Mouse (Mus musculus) regulatory T cell (primary cell): Measurements from ENCODE around the gene Gm10234.

Source experiments
- in situ Hi-C: fragments of 300-600 bp; cut with MboI, MseI; formaldehyde crosslinking; loops from one replicate; pipeline ENCODE4 v1.15.1; 2025; ENCODE audit warnings: high pct_unique_total_duplicates

The Gm10234 gene

DNA sequence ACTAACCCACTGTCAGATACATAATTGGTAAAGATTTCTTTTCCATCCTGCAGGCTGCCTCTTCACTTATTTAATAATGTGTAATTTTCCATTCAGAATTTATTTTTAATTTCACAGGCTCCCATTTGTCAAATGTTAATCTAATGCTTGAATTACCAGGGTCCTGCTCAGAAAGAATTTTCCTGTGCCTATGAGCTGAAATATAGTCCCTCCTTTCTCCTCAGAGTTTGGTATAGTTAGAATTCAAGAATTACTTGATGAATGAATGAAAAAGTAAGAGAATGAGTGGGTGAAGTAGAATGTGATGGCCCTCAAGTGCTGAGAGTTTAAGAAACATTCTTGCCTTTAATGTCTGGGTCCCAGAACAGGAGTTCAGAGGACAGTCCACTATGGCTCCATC, at the start of gene Gm10234:
Gene Gm10234 (plus strand): TSS at position 301 of the 400 bp plus-strand sequence.
- in situ Hi-C loops = no loop called here

DNA sequence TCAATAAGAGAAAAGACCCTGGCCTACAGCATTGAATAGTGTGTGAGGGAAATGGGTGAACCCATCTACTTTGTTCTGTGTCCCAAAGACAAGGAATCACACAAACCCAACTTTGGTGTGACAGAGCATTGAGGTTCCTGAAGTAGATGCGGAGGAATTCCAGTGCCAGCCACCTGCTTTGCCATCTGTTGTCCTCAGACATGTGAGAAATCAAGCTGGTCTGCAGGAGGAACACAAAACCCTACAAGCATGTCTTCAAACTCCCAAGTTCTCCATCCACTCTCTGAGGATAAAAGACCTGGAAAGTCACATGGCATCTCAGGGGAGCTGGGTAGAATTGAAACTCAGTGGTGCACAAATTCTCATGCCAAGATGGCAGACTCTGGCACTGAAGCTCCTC, 44.3 kb upstream of the Gm10234 start:
- in situ Hi-C loops = no loop called here

DNA sequence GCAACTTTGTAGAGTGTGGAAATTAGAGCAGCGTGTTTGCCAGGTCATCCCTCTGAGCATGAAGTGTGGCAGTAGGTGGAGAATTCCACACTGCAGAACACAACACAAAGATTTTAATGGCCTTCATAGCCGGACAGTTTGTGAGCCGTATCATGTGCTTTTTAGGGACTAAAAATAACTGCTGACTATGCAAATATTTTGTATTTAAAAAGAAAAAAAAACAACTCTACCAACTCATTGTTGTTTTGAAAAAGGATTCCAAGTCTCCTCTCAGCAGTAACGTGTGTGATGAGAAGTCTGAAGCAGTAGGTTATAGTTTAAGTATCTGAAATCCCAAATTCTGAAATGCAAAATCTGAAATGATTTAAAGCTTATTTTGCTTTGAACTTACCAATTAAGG, 25.9 kb upstream of the Gm10234 start:
- in situ Hi-C loops = no loop called here

DNA sequence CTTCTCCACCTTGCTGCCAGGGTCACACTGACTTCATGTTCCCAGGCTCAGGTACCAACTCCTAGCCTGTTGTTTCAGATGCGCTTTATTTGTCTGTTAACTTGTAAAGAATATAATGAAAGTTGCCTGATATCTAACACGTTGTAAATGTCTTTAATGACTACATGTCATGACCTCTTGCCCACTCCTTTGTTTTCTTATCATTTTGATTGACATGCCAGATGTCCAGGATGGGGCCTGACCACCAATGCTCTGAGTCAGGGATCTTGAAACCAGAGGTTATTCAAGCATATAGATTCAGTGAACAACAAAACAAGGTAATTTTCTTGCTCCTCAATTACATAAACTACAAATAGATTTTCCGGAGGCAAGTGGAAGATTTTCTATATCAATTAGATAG, 23.5 kb upstream of the Gm10234 start:
- in situ Hi-C loops = no loop called here

DNA sequence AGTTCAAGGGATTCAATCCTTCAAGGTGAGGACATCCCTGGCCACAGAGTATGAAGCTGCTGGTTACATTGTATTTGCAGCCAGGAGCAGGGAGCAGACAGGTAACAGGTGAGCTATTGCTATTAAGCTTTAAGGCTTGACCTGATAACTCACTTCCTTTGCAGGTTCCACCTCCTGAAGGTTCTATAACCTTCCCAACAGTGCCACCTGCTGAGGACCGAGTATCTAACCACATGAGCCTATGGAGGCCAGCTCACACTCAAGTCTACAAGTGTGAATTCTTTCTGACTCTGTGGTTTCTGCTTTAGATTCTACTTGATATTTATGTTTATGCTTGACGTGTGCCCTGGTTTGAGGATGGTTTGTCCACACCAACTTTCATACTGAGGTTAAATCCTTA, 21.3 kb upstream of the Gm10234 start:
- in situ Hi-C loops = no loop called here

DNA sequence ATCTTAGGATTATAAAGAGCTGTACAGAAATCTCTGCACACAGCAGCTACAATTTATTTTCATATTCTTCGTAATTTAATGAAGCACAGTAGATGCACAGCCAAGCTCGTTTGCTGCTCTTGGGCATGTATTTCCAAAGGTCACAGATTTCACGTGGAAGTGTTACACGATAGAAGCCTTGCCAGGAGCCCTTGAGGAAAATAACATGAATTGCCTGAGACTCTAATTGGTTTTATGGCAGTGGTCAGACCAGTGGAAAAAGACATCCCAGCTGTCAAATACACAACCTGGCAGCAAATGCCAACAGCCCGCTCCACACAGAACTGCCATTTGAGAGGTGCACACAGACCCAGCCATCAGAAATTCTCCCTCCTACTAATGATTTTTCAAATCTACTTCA, 9.3 kb downstream of the Gm10234 start:
- in situ Hi-C loops = no loop called here

DNA sequence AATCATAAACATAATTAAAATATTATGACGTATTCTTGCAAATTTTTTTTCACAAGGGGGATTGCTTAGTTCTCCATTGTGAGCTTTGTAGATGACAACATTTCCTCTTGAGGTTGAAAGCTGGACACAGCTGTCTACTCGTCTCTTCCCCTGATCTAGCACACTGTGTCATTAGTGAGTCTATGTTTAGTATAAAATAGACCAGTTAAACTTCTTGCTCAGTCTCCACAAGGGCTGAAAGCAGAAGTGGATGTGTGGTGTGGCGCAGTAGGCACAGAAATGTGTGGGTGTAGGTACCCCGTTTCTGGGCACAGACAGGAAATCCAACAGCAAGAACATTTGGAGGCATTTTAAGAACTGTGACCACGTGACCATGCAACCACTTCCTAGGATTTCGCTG, 12.9 kb downstream of the Gm10234 start:
- in situ Hi-C loops = no loop called here

DNA sequence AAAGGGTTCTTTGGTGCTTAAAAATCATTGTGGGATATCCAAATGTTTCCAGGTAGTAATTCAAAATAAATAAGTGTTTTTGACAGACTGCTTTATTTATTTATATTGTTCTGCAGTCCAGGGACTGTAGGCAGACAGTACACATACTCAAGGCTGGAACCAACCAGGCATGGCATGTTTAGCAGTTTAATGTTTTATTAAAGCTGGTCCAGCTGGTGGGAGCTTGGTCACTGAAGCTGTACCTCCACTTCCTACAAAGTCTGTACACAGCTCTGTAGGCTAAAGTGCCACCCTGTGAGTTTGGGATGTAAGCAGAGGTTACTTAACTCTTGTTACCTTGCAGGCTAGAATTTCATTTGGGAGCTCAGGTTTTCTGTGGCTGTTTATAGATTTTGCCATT, 27.5 kb downstream of the Gm10234 start:
- in situ Hi-C loops = no loop called here

DNA sequence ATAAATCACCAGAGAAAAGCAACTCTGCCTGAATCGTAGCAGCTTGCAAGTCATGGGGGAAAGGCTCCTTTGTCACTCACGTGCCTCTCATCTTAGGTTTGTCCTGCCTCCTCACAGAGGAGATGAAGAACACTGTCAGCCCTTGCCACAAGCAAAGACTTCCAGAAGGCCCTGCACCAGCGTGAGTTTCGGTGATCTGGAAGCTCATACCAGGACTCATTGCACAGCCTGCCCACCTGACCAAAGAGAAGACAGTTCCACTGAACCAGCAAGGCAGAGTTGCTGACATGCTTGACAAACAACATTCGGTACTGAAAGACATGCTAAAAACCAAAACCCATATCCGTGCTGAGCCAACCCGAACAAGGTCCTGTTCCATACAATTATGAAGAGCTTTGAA, 31.1 kb downstream of the Gm10234 start:
- in situ Hi-C loops = no loop called here

DNA sequence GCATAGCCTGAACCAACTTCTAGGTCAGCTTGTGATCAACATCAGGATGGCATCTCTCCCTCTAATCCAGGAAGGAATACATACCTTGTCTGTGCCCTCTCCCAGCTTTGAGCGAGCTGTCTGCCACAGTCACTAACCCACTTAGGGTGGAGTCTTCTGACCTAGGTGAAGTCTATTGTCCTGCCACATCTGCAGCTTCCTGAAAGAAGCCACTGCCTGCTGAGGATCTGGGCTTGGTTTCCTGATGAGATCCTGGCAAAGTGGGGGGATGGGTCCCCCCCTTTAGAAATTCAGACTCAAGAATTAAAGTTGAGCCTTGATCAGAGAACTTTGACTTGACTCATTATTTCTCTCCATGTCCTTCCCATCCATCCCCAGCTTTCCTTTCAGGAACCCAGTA, 32.0 kb downstream of the Gm10234 start:
- in situ Hi-C loops = no loop called here

DNA sequence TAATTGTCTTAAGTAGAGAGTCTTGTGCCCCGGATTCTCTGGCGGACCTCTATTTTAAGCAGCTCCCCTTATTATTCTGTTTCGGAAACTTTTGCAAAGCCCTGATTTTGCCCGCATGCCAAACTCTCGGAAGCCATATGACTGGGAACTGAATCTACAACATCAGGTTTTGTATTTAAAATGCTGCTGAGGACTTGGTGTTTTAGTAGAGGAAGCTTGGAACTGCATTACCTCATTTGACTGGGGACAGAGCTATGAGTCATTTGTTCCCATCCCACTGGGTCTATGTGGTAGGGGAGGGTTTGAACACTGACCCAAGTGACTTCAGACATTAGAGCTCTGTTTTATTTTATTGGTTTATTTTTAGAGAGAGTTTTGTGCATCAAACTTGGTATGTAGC, 38.2 kb downstream of the Gm10234 start:
- in situ Hi-C loops = no loop called here

DNA sequence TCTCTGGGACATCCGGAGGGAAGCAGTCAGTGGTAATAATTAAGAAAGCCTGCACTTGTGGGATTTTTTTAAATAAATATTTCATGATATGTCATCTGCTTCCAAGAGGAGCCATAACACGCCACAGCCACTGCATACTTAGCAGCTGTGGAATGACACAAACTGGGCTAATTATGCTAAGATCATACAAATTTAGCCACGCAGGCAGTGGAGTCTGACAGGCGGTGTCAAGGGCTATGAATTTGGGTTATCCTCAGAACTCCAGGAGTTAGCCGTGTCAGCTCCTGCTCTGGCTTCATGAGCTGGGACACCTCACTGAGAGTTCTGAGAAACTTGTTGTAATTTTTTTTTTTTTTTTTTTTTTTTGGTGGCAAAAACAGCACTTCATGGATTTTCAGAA, 40.8 kb downstream of the Gm10234 start:
- in situ Hi-C loops = no loop called here

DNA sequence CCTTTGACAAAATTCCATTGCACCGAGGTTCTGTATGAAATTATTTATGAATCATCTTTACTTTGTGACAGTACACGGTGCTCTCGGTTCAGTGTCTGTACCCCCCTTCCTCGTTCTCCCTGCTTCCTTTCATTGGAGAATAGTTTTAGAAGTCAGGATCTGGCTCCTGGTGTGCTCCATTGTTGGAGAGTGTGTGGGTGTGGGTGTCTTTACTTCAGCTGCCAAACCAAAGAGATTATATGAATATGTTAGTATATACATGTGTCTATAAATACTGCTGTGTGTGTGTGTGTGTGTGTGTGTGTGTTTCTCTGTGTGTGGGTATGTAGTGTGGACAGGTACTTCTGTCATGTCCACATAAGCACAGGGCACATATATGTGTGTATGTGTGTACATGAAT, 49.9 kb downstream of the Gm10234 start:
- in situ Hi-C loops = no loop called here
